Mouse (Mus musculus): ENCODE measurements around the gene Gm28038. TPM values are rescaled to one million over a fixed set of nuclear protein-coding genes. Genes with fewer than 3 reads are reported as not detected.

Gm28038 gene
- polyA plus RNA-seq, 1 experiment from 2014 or later: not detected

DNA sequence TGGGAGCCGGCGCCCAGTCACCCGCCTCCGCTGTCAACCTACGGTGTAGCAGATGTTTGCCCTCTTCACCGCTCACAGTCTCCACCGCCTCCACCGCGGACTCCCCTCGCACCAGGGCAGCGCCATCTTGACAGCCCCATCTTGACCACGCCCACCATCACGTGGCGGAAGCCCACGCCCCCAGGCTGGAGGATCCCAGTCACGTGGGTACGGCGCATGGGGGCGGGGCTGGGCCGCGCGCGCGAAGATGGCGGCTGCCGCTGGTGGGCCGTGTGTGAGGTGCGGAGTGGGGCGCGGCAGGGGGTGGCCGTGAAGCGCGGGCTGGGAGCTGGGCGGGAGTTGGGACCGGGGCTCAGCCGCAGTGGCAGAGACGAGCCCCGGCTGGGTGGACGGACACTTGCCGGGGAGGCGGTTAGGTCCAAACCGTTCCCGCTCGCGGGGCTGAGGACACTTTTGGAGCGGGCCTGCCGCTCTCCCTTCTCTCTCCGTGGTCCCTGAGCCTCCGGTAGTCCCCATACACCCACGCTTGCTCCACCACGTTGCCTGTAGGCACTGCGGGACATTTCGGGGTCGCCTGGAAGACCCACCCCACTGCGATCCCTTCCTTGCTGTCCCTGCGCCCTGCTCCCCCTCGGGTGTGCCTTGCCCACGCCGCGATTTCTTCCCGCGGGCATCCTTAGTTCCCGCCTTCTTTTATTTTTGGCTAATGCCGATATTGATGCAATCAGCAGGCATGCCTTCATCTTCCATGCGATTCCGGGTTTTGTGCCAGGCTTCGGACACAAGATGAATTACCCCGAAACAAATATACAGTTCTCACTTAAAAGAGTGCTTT is 5.6 kb downstream of the Gm28038 start, which contains the start of the genes Dolk and Nup188:
Dolk (minus strand) TSS at position 143 of the 835 bp plus-strand sequence.
Nup188 (plus strand) TSS at position 206 of the 835 bp plus-strand sequence.
- H3K9me3 ChIP-seq (ENCODE audit: control insufficient read depth, low read length): no peaks in the 10 kb centered on the region
- ATAC-seq (replicated peaks; ENCODE audit: low FRiP score) (peak; percentile 93), DNase-seq (ENCODE audit: low spot score) (peak; percentile 99)
- H3K4me3 ChIP-seq (ENCODE audit: low read depth, low read length): peak within 1 kb of the TSS; percentile 99
- H3K36me3 ChIP-seq (ENCODE audit: control insufficient read depth, insufficient read depth, low read length): no peaks in the 10 kb centered on the region; the same call in 1 of the 2 replicates
- peak within 1 kb of the TSS; percentile 95 for H3K4me2 ChIP-seq (ENCODE audit: low read depth, low read length, severe bottlenecking)
- peaks cover 4% of the 10 kb centered on the region; the same call in 1 of the 2 replicates for H3K4me1 ChIP-seq (replicated peaks; ENCODE audit: control insufficient read depth, insufficient read depth, low read length)
- no peaks in the 10 kb centered on the region for H3K27me3 ChIP-seq (ENCODE audit: control insufficient read depth, insufficient read depth, low read length)
- H3K27ac ChIP-seq (ENCODE audit: low read depth, low read length): peak within 1 kb of the TSS; percentile 46; the same call in 1 of the 2 replicates
- H3K9ac ChIP-seq (ENCODE audit: low read length): peak within 1 kb of the TSS; percentile 96
- WGBS: under 1% methylated on average over 60 of the region's 68 CpGs

DNA sequence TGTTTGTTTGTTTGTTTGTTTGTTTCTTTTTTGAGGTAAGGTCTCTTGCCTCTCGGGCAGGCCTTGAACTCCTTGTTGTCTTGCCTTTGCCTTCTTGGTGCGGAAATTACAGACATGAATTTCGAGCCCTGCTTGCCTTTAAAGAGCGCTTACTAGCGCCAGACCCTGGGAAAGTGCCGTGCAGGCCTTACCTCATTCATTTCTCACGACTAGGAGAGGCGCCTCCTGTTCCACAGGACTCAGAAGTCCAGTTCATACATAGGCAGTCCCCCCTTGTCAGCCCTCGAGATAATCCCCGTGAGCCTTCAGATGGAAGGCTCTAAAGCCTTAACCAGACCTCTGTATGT is 6.2 kb downstream of the Gm28038 start:
- Histone ChIP-seq H3K9ac (ENCODE audit: low read length) (peak overlapping the region; percentile 96), H3K4me3 (ENCODE audit: low read depth, low read length) (peak overlapping the region; percentile 99), H3K27me3 (ENCODE audit: control insufficient read depth, insufficient read depth, low read length) (no peaks in the 10 kb centered on the region), H3K27ac (ENCODE audit: low read depth, low read length) (no peak overlapping the region), H3K4me1 (replicated peaks; ENCODE audit: control insufficient read depth, insufficient read depth, low read length) (peaks cover 4% of the 10 kb centered on the region; the same call in 1 of the 2 replicates), H3K9me3 (ENCODE audit: control insufficient read depth, low read length) (no peaks in the 10 kb centered on the region), H3K36me3 (ENCODE audit: control insufficient read depth, insufficient read depth, low read length) (no peaks in the 10 kb centered on the region; the same call in 1 of the 2 replicates), H3K4me2 (ENCODE audit: low read depth, low read length, severe bottlenecking) (peak overlapping the region; percentile 95)
- WGBS: 0% methylated on average over 10 of the region's 10 CpGs
- ATAC-seq (replicated peaks; ENCODE audit: low FRiP score) (no peak; the same call in 1 of the 2 replicates), DNase-seq (ENCODE audit: low spot score) (no peak)

DNA sequence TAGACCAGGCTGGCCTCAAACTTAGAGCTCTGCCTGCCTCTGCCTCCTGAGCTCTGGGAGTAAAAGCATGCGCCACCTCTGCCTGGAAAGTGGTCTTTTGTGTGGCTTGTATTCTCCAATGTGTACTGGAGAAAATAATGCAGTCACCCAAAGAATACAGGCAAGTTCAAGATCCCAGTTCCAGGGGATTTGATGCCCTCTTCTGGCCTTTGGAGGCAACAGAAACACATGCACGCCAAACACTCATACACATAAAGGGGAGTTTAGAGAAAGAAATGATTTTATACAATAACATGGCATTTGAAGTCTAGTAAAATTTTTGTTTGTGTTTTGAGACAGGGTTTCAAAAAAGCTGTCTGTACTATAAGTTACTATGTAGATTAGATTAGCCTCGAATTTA is 18.7 kb downstream of the Gm28038 start:
- Histone ChIP-seq H3K36me3 (ENCODE audit: control insufficient read depth, insufficient read depth, low read length) (peaks cover 18% of the 10 kb centered on the region), H3K27me3 (ENCODE audit: control insufficient read depth, insufficient read depth, low read length) (no peaks in the 10 kb centered on the region), H3K27ac (ENCODE audit: low read depth, low read length) (no peak overlapping the region), H3K9ac (ENCODE audit: low read length) (no peak overlapping the region), H3K4me3 (ENCODE audit: low read depth, low read length) (no peak overlapping the region), H3K4me1 (replicated peaks; ENCODE audit: control insufficient read depth, insufficient read depth, low read length) (no peaks in the 10 kb centered on the region), H3K4me2 (ENCODE audit: low read depth, low read length, severe bottlenecking) (no peak overlapping the region), H3K9me3 (ENCODE audit: control insufficient read depth, low read length) (no peaks in the 10 kb centered on the region)
- DNase-seq (ENCODE audit: low spot score) (no peak), ATAC-seq (replicated peaks; ENCODE audit: low FRiP score) (no peak)
- WGBS: 75% methylated on average over 3 of the region's 3 CpGs

DNA sequence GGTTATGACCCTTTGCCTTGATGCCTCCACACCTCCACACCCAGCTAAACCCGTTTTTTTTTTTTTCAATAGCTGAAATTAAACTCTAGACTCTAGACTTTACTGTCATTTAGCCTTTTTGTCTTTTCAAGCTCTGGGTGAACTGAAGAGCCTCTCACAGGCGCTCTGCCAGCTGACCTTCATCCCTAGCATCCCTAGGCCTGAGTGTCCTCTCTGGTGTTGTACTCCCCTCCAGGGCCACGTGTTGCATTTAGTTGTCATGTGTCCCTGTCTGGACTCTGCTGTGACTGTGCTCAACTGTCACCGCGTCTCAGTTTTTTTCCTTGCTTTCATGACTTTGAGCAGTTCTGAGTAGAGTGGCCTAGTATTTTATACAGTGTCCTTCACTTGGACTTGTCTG is 19.1 kb downstream of the Gm28038 start:
- Histone ChIP-seq H3K4me1 (replicated peaks; ENCODE audit: control insufficient read depth, insufficient read depth, low read length) (no peaks in the 10 kb centered on the region), H3K4me2 (ENCODE audit: low read depth, low read length, severe bottlenecking) (no peak overlapping the region), H3K36me3 (ENCODE audit: control insufficient read depth, insufficient read depth, low read length) (peaks cover 22% of the 10 kb centered on the region), H3K27me3 (ENCODE audit: control insufficient read depth, insufficient read depth, low read length) (no peaks in the 10 kb centered on the region), H3K9me3 (ENCODE audit: control insufficient read depth, low read length) (no peaks in the 10 kb centered on the region), H3K27ac (ENCODE audit: low read depth, low read length) (no peak overlapping the region), H3K4me3 (ENCODE audit: low read depth, low read length) (no peak overlapping the region), H3K9ac (ENCODE audit: low read length) (no peak overlapping the region)
- DNase-seq (ENCODE audit: low spot score) (no peak), ATAC-seq (replicated peaks; ENCODE audit: low FRiP score) (no peak)
- 88% methylated on average over 5 of the region's 5 CpGs for WGBS

DNA sequence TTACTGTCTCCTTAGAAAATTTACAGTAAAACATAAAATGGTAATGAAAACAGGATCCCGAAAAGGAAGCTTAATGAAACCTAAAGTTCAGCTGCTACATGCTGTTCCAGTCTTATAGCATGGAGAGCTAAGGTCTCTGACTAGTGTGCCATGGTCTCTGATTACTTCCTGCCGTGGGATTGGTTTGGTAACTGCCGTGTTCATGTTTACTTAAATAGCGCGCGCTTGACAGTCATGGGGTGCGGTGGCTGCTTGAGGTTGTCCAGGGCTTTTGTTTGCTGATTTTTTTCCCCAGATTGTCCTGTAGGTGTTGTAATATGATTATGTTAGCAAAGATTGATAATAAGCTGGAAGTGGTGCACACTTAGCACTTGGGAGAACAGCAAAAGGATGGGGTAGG is 25.2 kb downstream of the Gm28038 start:
- H3K27ac ChIP-seq (ENCODE audit: low read depth, low read length): no peak overlapping the region
- ATAC-seq (replicated peaks; ENCODE audit: low FRiP score) (no peak), DNase-seq (ENCODE audit: low spot score) (no peak)
- H3K27me3 ChIP-seq (ENCODE audit: control insufficient read depth, insufficient read depth, low read length): no peaks in the 10 kb centered on the region
- H3K9me3 ChIP-seq (ENCODE audit: control insufficient read depth, low read length): no peaks in the 10 kb centered on the region
- H3K4me3 ChIP-seq (ENCODE audit: low read depth, low read length): no peak overlapping the region
- no peaks in the 10 kb centered on the region for H3K4me1 ChIP-seq (replicated peaks; ENCODE audit: control insufficient read depth, insufficient read depth, low read length)
- peaks cover 31% of the 10 kb centered on the region for H3K36me3 ChIP-seq (ENCODE audit: control insufficient read depth, insufficient read depth, low read length)
- 97% methylated on average over 7 of the region's 7 CpGs for WGBS
- H3K4me2 ChIP-seq (ENCODE audit: low read depth, low read length, severe bottlenecking): no peak overlapping the region
- H3K9ac ChIP-seq (ENCODE audit: low read length): no peak overlapping the region

DNA sequence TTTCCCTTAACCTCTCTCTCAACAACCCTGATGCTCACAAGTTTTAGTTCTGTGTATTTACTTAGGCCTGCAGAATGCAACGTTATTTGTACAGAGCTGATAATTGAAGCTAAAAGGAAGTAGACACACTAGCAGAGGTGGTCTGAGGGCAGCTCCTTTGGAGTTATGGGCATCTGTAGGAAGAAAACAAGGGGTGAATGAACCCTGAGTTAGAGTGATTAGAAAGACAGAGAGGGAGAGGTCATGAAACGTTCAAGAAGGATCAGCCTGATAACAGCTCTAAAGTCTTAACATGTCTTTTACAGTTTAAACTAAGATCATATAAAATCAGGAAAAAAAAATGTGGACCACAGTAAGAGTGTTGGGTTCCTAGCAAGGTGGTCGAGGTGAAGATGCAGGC is 28.5 kb downstream of the Gm28038 start:
- ATAC-seq (replicated peaks; ENCODE audit: low FRiP score): no peak
- no peaks in the 10 kb centered on the region for H3K27me3 ChIP-seq (ENCODE audit: control insufficient read depth, insufficient read depth, low read length)
- no peak overlapping the region for H3K27ac ChIP-seq (ENCODE audit: low read depth, low read length)
- no peak for DNase-seq (ENCODE audit: low spot score)
- no peak overlapping the region for H3K4me3 ChIP-seq (ENCODE audit: low read depth, low read length)
- no peak overlapping the region for H3K9ac ChIP-seq (ENCODE audit: low read length)
- no peaks in the 10 kb centered on the region for H3K9me3 ChIP-seq (ENCODE audit: control insufficient read depth, low read length)
- peaks cover 30% of the 10 kb centered on the region for H3K36me3 ChIP-seq (ENCODE audit: control insufficient read depth, insufficient read depth, low read length)
- no peak overlapping the region for H3K4me2 ChIP-seq (ENCODE audit: low read depth, low read length, severe bottlenecking)
- WGBS: 95% methylated on average over 3 of the region's 3 CpGs
- no peaks in the 10 kb centered on the region for H3K4me1 ChIP-seq (replicated peaks; ENCODE audit: control insufficient read depth, insufficient read depth, low read length)

DNA sequence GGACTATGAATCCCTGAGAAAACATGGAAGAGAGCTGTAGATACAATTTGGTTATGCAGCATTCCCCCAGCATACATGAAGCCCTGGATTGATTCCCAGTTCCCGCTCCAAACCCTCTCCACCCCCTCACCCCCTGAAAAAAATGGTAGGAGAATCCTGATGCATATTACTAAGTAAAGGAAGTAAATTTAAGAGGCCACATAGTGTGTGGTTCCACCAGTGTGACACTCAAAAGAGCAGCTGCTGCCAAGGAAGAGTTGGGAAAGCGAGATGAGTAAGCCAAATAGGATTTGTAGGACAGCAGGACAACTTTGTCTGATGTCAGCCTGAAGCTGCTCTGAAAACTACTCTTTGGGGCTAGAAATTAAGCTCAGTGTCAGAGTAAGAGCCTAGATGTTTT is 30.6 kb downstream of the Gm28038 start:
- no peak overlapping the region for H3K27ac ChIP-seq (ENCODE audit: low read depth, low read length)
- DNase-seq (ENCODE audit: low spot score) (no peak), ATAC-seq (replicated peaks; ENCODE audit: low FRiP score) (no peak)
- H3K9ac ChIP-seq (ENCODE audit: low read length): no peak overlapping the region
- H3K36me3 ChIP-seq (ENCODE audit: control insufficient read depth, insufficient read depth, low read length): peaks cover 26% of the 10 kb centered on the region
- no peaks in the 10 kb centered on the region for H3K9me3 ChIP-seq (ENCODE audit: control insufficient read depth, low read length)
- H3K4me2 ChIP-seq (ENCODE audit: low read depth, low read length, severe bottlenecking): no peak overlapping the region
- no peaks in the 10 kb centered on the region for H3K4me1 ChIP-seq (replicated peaks; ENCODE audit: control insufficient read depth, insufficient read depth, low read length)
- no peak overlapping the region for H3K4me3 ChIP-seq (ENCODE audit: low read depth, low read length)
- WGBS: 95% methylated on average over 2 of the region's 2 CpGs
- no peaks in the 10 kb centered on the region for H3K27me3 ChIP-seq (ENCODE audit: control insufficient read depth, insufficient read depth, low read length)

DNA sequence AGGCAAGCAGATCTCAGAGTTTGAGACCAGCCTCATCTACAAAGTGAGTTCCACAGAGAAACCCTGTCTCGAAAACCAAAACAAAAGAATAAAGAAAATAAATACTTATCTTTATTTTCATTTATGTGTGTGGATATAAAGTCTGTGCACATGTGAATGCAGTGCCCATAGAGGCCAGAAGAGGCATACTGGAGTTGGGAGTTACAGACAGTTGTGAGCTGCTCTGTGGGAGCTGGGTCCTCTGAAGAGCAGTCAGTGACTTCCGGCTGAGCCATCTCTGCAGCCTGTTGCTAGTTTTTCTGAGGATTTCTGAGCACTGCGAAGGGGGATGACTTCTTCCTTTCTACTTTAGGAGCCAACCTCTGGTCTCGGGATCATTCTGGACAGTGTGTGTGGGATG is 35.3 kb downstream of the Gm28038 start:
- 96% methylated on average over 4 of the region's 4 CpGs for WGBS
- no peaks in the 10 kb centered on the region for H3K4me1 ChIP-seq (replicated peaks; ENCODE audit: control insufficient read depth, insufficient read depth, low read length)
- H3K27me3 ChIP-seq (ENCODE audit: control insufficient read depth, insufficient read depth, low read length): no peaks in the 10 kb centered on the region
- no peaks in the 10 kb centered on the region for H3K9me3 ChIP-seq (ENCODE audit: control insufficient read depth, low read length)
- ATAC-seq (replicated peaks; ENCODE audit: low FRiP score) (no peak), DNase-seq (ENCODE audit: low spot score) (no peak)
- H3K27ac ChIP-seq (ENCODE audit: low read depth, low read length): no peak overlapping the region
- H3K9ac ChIP-seq (ENCODE audit: low read length): no peak overlapping the region
- no peak overlapping the region for H3K4me3 ChIP-seq (ENCODE audit: low read depth, low read length)
- H3K36me3 ChIP-seq (ENCODE audit: control insufficient read depth, insufficient read depth, low read length): peaks cover 13% of the 10 kb centered on the region
- H3K4me2 ChIP-seq (ENCODE audit: low read depth, low read length, severe bottlenecking): no peak overlapping the region

DNA sequence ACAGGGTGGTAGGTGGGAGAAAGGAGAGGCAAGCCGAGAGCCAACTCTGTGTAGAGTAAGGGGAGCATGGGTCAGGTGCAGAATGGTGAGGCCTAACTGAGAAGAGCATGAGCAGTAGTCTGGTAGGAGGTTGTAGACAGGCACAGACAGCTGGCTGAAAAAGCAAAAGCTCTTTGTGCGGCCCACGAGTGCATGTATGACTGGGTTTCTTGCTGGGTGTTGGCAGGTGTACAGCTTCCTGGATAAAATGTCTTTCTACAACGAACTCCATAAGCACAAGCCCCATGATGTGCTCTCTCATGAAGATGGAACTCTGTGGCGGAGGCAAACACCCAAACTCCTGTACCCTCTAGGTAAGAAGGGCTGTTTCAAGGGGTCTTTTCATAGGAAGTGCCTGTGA is 36.1 kb downstream of the Gm28038 start:
- 89% methylated on average over 5 of the region's 5 CpGs for WGBS
- Histone ChIP-seq H3K4me3 (ENCODE audit: low read depth, low read length) (no peak overlapping the region), H3K27ac (ENCODE audit: low read depth, low read length) (no peak overlapping the region), H3K36me3 (ENCODE audit: control insufficient read depth, insufficient read depth, low read length) (peaks cover 17% of the 10 kb centered on the region), H3K27me3 (ENCODE audit: control insufficient read depth, insufficient read depth, low read length) (no peaks in the 10 kb centered on the region), H3K4me2 (ENCODE audit: low read depth, low read length, severe bottlenecking) (no peak overlapping the region), H3K9me3 (ENCODE audit: control insufficient read depth, low read length) (no peaks in the 10 kb centered on the region), H3K9ac (ENCODE audit: low read length) (no peak overlapping the region), H3K4me1 (replicated peaks; ENCODE audit: control insufficient read depth, insufficient read depth, low read length) (no peaks in the 10 kb centered on the region)
- DNase-seq (ENCODE audit: low spot score) (no peak), ATAC-seq (replicated peaks; ENCODE audit: low FRiP score) (no peak)
